Mouse (Mus musculus) kidney, adult 2 months (tissue): ENCODE results near the gene Micu1.

Experiments used
- CTCF ChIP-seq: fragments of 200-500 bp; conservative IDR thresholded peaks from 2 replicates; pipeline ENCODE4 v1.5.1; 2011; ENCODE audit warnings: low read depth, mild to moderate bottlenecking, control low read depth, low read length, moderate library complexity, mixed read lengths; ENCODE audit not compliant: insufficient read depth, insufficient read length
- POLR2A ChIP-seq: fragments of 200-500 bp; IDR thresholded peaks from one replicate; pipeline ENCODE4 v1.6.1; 2011; ENCODE audit warnings: low read depth, low read length, control low read depth

- TF ChIP-seq CTCF, result no peak
- no peak for TF ChIP-seq POLR2A
Observed at GRCm38 (mm10) chr10:59825137-59825812, 123.0 kb downstream of the Micu1 start.
